Mouse (Mus musculus) gastrocnemius, adult 8-10 months (tissue): ENCODE results near the gene Lingo1. TPM values are rescaled to one million over a fixed set of nuclear protein-coding genes. Genes with fewer than 3 reads are reported as not detected.
A peak's percentile ranks its signal among the peaks of the same experiment; 100 is the strongest.

Experiments used
- DNase-seq, 2 experiments: peaks; one replicate each; pipeline ENCODE4 v3.0.0; 2022; ENCODE audit warnings: low spot score in 2 of 2
- total RNA-seq, 4 experiments: library from RNA; stranded (reverse); gene quantifications; 2 replicates each; pipeline ENCODE4 v1.2.4; 2022

Lingo1 gene
- total RNA-seq, 4 experiments from 2014 or later: 0.22 to 0.92 (median 0.67) TPM

DNA sequence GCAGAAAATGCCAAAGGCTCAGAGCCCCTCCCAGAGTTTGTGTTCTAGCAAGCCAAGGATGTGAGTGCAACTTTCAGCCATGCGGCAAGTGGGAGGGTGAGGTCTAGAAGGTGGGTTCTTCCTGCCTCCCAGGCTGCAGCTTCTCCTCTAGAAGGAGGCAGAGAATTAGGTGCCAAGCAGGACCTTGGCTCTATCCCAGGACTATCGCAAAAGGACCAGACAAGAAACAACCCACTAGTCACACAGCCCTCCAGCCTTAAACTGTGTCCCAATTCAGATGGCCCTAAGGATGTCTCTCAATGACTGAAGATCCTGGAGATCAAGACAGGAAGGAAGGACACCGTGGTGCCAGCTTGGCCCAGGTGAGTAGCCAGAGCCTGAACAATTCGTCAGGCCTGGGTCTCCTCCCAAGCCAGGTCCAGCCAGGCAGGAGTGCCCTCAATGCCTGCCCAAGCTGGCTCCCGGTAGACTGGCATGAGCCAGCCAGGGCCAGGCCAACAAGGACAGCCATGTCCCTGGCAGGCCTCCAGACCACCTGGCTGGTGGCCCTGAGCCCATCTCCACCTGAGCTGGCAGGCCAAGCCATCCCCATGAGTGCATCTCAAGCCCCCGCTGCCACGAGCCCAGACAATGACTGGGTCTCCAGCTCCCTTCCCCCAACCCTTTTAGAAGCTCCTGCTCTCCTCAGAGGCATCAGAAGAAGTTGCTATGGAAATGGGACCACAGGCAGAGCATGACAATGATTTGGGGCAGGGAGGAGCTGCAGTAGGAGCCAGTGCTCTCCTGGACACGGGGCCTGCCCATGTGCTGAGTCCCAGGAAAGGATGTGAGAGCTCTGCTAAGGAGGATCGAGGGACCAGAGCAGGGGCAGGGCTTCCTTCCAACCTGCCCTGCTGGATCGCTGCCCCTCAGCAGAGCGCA lies 19.1 kb downstream of the Lingo1 start:
- DNase-seq: no peak

DNA sequence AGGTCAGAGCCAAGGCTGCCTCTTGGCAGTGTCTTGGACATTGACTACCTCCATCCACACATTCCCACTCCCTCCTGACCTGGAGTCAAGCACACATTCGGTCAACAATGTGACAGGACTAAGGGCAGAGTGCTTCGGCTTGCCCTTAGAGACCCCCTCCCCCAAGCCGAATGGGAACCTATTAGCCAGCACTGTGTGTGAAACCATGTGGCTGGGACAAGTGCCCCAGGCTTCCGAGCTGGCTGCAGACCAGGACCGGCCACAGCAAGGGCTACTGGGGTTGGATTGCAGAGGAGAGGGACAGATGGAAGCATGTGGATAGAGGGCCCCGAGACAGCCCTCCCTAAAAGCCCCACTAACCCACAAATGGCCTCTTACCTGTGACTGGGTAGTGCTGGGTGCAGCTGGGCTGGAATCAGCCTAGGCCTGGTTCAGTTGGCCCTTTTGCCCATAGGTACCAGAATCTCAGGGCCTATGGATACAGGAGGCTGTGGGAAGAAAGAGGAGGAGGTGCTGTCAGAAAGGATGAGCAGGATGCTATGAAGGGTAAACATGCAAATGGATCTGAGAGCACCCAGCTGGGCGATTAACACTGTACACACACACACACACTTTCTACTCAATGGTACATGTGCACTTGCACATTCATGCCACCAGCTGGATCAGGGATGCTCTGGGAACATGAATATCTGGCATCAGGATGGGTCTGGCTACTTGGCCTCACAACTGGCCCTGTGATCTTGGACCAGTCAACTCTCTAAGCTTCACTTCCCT lies 20.9 kb downstream of the Lingo1 start:
- DNase-seq: no peak

DNA sequence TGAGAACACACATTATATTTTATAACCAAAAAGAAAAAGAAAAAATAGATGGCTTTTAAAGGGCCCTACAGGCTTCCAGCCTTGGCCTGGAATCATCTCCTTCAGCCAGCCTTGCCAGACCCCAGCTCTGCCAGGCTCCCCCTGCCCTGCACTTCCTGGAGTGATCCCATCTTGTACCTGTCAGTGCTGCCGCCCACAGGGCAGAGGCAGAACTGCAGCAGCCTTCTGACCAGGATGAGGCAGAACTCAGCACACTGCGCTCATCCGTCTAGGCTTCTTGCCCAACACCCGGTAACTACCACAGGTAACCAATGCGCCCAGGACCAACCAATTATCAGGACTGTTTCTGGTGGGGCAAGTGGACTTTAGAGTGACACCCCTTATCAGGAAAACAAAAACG lies 22.0 kb downstream of the Lingo1 start:
- peak; percentile 33 to 57 for DNase-seq

DNA sequence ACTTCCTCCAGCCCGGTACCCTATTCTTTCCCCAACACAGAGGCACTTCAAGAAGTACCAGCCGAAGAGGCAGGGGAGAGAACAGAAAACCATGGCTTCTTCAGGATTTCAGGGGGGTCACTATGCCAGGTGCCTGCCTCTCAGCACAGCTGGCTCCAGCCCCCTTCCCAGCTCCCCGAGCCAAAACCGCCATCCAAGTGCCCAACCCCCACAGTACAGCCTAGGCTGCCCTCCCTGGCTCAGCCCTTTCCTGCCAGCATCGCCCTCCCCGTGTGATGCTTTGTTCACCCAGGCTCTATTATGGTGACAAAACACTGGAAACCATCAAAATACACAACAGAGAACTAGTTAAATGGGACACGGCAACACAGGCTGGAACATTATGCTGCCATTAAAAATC lies 22.6 kb downstream of the Lingo1 start:
- no peak for DNase-seq

DNA sequence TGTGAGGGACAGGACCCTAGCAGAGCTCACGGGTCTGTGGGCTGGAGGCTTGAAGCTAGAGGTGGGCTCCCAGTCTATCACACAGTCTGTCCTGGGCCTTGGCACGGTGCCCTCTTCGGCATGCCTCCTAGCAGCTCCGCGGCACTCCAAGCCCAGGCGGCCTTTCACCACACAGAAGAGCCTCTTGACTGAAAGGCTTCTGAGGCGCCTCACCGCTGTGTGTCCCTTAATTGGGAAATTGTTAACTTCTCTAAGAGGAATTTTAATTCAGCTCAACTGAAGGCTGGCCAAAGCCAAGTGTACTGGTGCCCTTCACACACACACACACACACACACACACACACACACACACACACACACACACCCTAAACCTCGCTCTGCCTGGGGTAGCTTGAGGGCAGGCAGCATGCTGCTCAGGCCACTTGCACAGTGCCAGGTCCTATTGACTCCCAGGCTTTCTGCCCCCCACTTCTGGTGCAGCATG lies 28.6 kb downstream of the Lingo1 start:
- DNase-seq: no peak

DNA sequence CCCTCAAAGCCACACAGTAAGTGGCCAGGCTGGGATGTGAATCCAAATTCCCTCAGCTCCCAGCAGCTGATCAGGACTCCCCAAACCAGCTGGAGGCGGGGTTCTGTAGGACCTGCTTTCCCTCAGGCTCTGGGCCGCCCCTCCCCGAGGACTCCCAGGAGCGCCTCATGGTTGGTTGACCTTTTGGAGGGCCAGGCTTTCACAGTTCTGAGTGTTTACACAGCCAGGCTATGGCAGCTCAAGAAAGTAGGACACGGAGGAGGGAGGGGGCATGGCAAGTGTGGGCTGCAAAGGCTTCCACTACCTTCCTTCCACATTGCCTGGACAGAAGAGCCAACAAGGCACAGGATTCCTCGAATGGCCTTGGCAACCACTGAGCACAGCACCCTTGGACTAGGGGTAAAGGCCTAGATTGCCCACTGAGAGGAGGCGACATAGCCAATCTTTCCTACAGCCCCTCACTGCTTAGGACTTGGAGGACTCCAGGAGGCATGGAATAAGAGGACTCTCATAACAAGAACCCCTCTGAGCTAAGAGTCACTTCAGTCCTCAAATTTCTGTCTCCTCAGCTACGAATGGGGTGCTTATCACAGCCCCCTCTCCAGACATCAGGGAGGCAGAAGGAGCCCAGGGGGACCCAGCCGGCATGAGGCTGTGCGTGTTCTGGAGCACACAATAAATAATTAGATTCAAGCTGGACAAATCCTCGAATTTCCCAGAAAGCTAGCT lies 29.5 kb downstream of the Lingo1 start:
- peak in 1 of 2 experiments; percentile 33 for DNase-seq

DNA sequence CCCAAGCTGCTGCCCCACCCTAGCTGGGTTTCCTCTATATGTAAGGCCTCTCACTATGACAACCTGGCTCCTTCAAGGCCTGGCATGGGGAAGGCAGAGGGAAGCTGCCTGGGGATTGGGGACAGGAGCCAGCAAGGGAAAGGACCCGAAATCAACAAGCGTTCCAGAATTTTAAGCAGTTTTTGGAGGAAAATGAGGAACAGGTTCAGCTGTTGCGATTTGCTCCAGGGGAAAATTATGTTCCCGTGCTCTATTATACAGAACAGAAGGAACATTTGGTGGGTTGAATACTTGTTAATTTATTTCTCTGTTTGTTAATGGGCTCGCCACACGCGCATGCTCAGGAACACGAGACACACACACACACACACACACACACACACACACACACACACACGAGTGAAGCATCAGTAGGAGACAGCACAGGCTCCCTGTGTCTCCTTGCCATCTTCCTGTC lies 34.1 kb downstream of the Lingo1 start:
- no peak for DNase-seq

DNA sequence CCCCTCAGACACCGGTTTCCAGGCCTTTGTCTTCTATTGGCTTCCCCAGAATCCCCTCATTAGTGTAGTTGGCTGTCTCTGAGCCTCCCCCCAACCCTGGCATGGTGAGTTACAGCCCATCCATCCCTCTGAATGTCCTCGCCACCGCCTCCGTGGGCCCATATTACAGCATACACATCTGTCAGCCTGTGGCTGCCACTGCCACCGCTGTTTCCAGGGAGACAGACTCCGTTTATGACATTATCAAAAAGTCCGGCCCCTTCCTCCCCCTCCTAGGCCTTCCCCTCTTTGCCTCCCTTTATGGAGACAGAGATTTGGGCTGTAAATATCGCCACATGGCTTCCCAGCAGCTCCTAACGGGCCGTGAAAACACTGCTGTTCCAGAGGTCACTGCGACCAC lies 38.5 kb downstream of the Lingo1 start:
- DNase-seq: no peak

DNA sequence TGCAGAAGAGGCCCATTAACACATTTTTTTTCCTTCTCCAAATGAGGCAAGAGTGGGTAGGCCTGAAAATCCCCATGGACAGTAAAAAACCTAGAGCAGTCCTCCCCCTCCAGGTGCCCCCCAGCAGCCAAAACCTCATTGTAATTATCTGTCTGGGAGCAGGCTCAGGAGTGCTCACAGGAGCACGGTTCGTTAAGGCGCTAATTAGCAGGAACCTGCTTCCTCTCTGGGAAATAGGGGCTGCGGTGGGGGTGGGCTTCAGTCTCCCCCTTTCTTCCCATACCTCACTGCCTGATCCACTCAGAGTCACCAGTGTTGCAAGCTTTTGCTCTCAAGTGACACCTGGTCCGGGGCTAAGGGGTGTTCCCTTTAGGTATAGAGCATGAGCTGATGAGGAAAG lies 41.1 kb downstream of the Lingo1 start:
- DNase-seq: no peak

DNA sequence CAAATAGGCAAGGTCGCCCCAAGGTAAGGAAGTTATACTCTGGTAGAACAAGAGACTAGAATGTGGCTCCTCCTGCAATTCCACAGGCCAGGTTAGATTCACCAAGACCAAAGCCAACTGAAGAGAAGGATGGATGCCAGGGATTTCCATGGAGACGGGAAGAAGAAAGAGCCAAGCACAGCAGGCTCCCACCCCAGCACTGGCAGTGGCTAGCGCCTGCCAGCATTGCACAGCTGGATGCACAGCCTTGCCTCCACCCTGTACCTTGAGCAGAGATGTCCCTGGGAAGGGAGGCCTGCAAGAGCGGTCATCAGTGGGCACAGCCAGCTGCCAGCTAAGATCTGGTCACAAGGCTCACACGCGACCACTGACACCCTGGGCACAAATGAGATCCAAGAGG lies 42.9 kb downstream of the Lingo1 start:
- DNase-seq: no peak

DNA sequence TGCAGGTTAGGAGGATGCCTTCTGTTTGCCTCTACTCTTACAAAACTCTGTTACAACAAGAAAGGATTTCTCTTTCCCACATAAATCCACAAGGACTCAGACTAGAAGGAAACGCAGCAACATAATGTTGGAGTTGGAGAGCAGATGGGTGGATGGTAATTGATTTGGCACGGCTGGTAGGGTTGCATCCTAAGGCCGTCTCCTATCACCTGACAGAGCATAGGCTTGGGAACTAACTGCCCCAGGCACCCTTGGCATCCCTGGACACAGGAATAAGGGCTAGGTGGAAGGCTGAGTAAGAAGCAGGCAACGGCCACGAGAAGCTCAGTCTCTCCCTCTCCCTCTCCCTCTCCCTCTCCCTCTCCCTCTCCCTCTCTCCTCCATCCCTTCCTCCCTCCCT lies 48.2 kb downstream of the Lingo1 start:
- no peak for DNase-seq

DNA sequence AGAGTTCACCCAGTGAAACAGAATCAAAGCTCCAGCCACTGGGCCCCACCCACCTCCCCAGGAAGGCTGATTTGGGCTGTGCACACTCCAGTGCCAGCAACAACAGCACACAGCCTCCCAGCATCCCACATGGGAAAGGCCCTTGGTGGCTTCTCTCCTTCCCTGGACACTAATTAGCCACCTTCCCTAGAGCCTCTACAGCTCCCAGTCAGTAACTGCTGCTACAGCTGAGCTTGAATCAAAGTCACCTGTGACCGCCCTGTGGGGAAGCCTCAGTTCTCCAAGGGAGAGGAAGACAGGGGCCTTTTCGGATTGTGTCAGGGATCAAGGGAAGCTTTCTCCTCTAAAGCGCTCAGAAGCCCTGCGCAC lies 49.4 kb downstream of the Lingo1 start:
- no peak for DNase-seq

DNA sequence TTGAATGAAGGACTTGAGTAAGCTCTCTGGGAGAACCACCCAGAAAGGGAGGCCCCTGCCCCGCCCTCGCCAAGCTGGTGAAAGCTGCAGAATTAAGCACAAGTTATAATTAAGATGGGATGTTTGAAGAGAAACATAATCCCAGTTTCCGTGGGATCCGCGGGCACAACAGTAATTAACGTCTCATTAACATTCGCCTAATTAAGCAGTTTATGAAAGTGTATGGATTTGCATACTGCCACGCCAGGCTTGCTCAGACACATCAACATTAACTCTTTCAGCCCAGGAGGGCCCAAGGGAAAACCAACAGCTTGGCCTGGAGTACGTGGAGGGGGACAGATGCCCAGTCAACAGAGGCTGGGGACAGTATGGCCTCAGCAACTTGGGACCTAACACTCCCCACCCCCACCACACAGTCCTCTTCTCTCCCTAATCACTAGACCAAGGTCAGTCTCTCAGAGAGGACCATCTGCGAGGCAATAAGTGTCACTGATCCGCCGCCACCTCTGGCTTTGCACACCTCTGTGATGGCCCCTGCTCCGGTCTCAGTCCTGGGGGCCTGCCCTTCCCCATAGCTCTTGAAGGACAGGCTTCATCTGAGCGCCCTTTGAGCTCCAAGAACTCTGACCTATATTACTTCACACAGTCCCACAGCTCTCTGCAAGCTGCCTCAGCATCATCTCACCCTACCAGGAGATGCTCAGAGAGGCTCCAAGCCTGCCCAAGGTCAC lies 49.9 kb downstream of the Lingo1 start:
- no peak for DNase-seq

DNA sequence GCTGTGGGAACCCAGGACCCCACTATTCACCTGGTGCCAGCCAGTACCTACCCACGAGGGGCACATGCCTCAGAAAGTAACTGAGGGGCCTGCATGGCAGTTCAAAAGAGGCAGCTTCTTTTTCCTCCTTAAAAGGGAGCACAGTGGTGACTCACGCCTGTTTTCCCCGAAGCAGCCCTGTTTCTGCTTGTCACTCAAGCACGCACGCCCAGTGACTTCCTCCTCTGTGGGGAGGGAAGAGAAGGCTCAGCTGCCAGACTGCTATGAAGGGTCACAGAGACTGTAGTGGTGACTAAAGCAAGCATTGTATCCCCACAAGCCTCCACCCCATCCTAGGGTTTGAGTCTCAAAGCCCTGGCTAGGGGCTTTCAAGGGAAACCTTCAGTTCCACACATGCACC lies 51.9 kb downstream of the Lingo1 start:
- DNase-seq: no peak

DNA sequence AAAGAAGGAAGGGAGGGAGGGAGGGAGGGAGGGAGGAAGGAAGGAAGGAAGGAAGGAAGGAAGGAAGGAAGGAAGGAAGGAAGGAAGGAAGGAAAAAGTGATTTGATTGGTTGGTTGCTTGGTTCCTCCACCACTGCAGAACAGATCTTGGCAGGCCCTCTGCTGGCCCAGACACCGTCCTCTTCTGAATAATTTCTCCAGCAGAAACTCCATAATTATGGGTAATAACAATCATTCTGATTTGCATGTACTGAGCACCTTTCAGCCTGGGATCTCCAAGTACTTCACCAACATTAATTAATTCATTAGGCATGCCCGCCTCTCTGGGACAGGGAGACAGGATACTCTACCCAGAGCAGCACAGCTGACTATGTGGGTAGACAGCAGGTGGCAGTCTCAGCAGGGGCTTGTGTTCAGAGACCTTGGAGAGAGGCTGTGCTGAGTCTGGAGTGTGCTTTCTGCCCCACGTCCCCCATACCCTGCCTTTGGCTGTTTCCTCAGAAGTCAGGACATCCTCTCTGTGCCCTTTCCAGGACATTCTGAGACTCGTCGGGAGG lies 57.0 kb downstream of the Lingo1 start:
- DNase-seq: no peak

DNA sequence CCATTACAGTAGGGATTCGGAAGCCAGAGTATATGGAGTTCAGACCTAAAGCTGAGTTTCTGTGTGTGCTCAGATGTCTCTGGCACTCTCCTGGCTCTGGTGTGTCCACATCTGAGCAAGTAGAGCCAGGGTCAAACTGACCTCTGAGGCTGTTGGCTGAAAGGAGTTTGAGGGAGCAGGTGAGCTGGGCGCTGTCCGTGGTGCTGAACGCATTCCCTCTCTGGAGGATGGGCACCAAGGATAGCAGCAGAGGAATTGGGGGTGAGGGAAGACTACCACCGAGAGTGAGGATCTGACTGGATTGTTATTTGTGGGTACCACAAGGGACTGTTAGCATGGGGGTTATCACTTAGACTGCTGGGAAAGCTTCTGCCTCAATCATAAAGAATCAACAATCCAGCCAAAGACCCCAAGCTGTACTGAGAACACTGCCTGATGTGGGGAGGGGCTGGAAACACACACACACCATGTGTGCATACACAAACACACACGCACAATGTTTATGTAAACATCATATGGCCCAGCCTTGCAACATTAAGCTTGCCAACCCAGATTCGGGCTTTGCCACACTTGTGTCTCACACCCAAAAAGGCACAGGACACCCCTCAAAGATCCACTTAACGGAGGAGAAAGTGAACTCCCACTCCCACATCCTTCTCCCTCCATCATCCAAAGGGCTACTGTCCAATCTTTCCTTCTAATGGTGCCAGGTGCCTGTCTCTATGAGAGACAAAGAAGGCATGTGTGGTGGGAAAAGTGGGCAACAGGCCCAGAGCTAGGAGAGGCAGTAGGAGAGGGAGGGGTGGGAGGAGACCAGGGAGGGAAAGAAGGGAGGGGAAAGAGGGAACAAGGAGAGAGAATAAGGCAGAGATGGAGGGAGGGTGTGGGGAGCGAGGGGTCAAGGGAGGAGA lies 57.8 kb downstream of the Lingo1 start:
- peak in 1 of 2 experiments; percentile 43 for DNase-seq

DNA sequence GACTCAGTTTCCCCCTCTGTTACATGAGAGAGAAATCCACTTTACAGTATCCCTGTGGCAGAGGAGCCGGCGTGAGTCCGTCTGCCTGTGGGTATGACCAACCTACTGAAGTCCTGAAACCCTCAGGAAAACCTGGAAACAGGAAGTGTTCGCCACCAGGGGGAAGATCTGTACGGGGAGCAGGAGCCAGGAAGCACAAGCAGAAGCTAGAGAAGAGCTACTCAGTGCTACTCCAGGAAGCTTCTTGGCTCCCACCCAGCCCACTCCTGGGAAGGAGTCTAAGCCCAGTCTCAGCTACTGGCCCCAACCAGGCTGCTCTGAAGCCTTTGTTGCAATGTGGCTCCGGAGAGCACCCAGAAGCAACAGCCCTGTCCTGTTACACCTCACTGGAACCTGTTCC lies 61.9 kb downstream of the Lingo1 start:
- DNase-seq: no peak

DNA sequence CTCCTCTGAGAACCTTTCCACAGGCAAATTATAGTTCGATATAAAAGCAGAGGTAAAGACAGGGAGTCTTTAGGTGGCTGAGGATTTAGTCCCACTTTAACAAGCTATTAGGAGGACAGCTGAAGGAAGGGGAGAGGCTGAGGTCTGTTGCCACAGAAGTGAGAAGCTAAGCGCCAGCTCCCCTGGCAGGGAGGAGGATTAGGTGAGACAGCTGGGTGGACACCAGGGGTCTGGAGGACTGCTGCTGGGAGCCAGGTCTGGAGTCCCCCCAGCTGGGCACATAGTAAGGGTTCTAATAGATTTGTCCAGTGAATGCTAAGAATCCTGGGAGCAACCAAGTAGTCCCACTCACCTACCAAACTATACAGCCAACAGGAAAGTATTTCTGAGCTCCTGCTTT lies 65.3 kb downstream of the Lingo1 start:
- no peak for DNase-seq

DNA sequence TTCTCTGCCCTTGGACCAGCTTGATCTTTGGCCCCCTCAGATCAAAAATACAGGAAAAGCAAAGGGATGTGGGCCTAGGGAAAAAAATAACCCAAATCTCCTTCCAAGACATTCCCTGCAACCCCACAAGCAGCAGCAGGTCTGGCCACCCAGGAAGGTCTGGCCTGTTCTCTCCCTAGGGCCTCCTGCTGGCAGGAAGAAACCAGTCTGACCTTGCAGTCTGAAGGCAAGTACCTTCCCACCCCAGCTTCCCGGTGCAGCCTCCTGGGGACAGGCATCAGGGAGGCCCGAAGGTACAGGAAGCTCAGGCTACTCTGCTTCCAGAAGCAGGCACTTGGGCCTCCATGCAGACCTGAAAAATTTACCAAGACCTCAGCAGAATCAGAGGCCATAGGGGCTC lies 67.1 kb downstream of the Lingo1 start:
- DNase-seq: no peak
